Comparison of ENCODE assay signal across 25 mouse cellular contexts in genomic region chr9:114442893-114443292, GRCm38 (mm10). TPM values are rescaled to one million over a fixed set of nuclear protein-coding genes. Genes with fewer than 3 reads are reported as not detected.
A peak's percentile ranks its signal among the peaks of the same experiment; 100 is the strongest.
DNase-seq lines count a peak whose midpoint lies in the region; TF ChIP-seq lines count a peak whose summit lies in the region.
"Had no signal": no experiment of that assay in that cellular context is flagged by ENCODE, and none has a peak within 500 bp of the region (broad histone marks: within the 10 kb centered on the region; RNA-seq: fewer than 3 reads in every experiment).

No protein-coding gene starts in this region.

- no peak for TF ChIP-seq CTCF in thymus, adult 2 months (IDR thresholded peaks at IDR 0.05; ENCODE audit: borderline replicate concordance, control insufficient read depth, extremely low read depth, insufficient read depth, low read length, poor library complexity)

- no peaks in the 10 kb centered on the region for H3K27me3 ChIP-seq in thymus, adult 2 months (ENCODE audit: control insufficient read depth, insufficient read depth, low read length)
- H3K27me3 ChIP-seq: CH12.LX; embryonic facial prominence, embryonic 13.5 days; embryonic facial prominence, embryonic 15.5 days; forebrain, embryonic 12.5 days; Patski had no signal

- DNase-seq in thymus, adult 2 months, result no peak
- DNase-seq in thymus, postnatal 0 days (ENCODE audit: low spot score), result no peak
- peak; percentile 36 for DNase-seq in CD4-positive helper T cell, adult 2 months (ENCODE audit: low read depth, low spot score)
- peak; percentile 30 for DNase-seq in R1 (ENCODE audit: low read depth, low spot score)
- peak; percentile 59 for DNase-seq in thymus, postnatal 14 days
- DNase-seq in left cerebral cortex, adult 9 months (ENCODE audit: low spot score in 2 of 2), result no peak
- DNase-seq in right cerebral cortex, postnatal 25 days, result no peak
- no peak for DNase-seq in layer of hippocampus, postnatal 14 days (ENCODE audit: low spot score in 2 of 2)
- DNase-seq: adrenal gland, adult 2 months; adrenal gland, postnatal 10 days; adrenal gland, postnatal 25 days; cerebellum, adult 11 months; cerebellum, adult 18-20 months; cerebellum, adult 8-10 months; cerebellum, adult 9-11 months; cerebellum, postnatal 14 days; cerebellum, postnatal 36 days; embryo, embryonic 11 days had no signal

- H3K4me1 ChIP-seq in thymus, adult 2 months (replicated peaks; ENCODE audit: control insufficient read depth, insufficient read depth, low read length), result peaks cover 72% of the 10 kb centered on the region
- H3K4me1 ChIP-seq: embryonic facial prominence, embryonic 13.5 days; embryonic facial prominence, embryonic 15.5 days; forebrain, embryonic 10.5 days; forebrain, embryonic 12.5 days had no signal

- no peak overlapping the region for H3K4me3 ChIP-seq in thymus, adult 2 months (ENCODE audit: control insufficient read depth, insufficient read depth, low read length)
- H3K4me3 ChIP-seq: embryonic facial prominence, embryonic 13.5 days; embryonic facial prominence, embryonic 15.5 days; erythroblast, embryonic 14.5 days; forebrain, embryonic 10.5 days; forebrain, embryonic 12.5 days had no signal

- H3K27ac ChIP-seq in thymus, adult 2 months (ENCODE audit: control insufficient read depth, insufficient read depth, low read length), result peak overlapping the region; percentile 95
- H3K27ac ChIP-seq: embryonic facial prominence, embryonic 13.5 days; embryonic facial prominence, embryonic 15.5 days; forebrain, embryonic 10.5 days; forebrain, embryonic 12.5 days had no signal

- TF ChIP-seq POLR2A in thymus, adult 2 months (IDR thresholded peaks at IDR 0.05; ENCODE audit: control insufficient read depth, extremely low read depth, insufficient read depth, low read length, poor library complexity), result no peak

- H3K36me3 ChIP-seq in thymus, adult 2 months (ENCODE audit: control insufficient read depth, insufficient read depth, low read length), result no peaks in the 10 kb centered on the region
- H3K36me3 ChIP-seq: forebrain, embryonic 12.5 days had no signal

- 34% methylated on average over 9 of the region's 9 CpGs for WGBS in thymus, adult 2 months

RNA-seq across cellular contexts. Expression of gene Tmppe, which starts 42.0 kb away (rescaled TPM):
- 23.8 and 25.4 TPM in 2 replicates for polyA plus RNA-seq in thymus, adult 2 months (2012; rRNA removed)
- polyA plus RNA-seq in thymus, postnatal 0 days (2015; fragmentation: Nextera tagmentation; extraction: Ambion mirVana), result 9.1 and 9.6 TPM in 2 replicates
- total RNA-seq in layer of hippocampus, postnatal 14 days (2021), result 1 to 10 TPM; 8.9 to 9.4 TPM

RNA-seq across cellular contexts. Expression of gene Glb1, which starts 42.0 kb away (rescaled TPM):
- 55.3 and 59.5 TPM in 2 replicates for polyA plus RNA-seq in thymus, adult 2 months (2012; rRNA removed)
- polyA plus RNA-seq in thymus, postnatal 0 days (2015; fragmentation: Nextera tagmentation; extraction: Ambion mirVana), result 34.7 and 35.0 TPM in 2 replicates
- total RNA-seq in layer of hippocampus, postnatal 14 days (2021), result 10 to 100 TPM; 25.2 to 27.6 TPM

RNA-seq across cellular contexts. Expression of gene Crtap, which starts 52.4 kb away (rescaled TPM):
- polyA plus RNA-seq in thymus, adult 2 months (2012; rRNA removed), result 33.8 and 34.0 TPM in 2 replicates
- polyA plus RNA-seq in thymus, postnatal 0 days (2015; fragmentation: Nextera tagmentation; extraction: Ambion mirVana), result 28.3 and 29.5 TPM in 2 replicates
- 10 to 100 TPM in 1 of 2 experiments, 1 to 10 TPM in 1; 7.9 to 10.3 TPM for total RNA-seq in layer of hippocampus, postnatal 14 days (2021)

Comparison
In these comparisons a context has a peak if more than half of its experiments do, and no peak if none do; other contexts are left out.
1. DNase-seq: peak in CD4-positive helper T cell, adult 2 months (single experiment), R1 (single experiment) and thymus, postnatal 14 days (single experiment); none in thymus, adult 2 months (single experiment), thymus, postnatal 0 days (single experiment), left cerebral cortex, adult 9 months (0 of 2), right cerebral cortex, postnatal 25 days (single experiment) and layer of hippocampus, postnatal 14 days (0 of 2).